Mouse (Mus musculus): ENCODE measurements around the gene Pgp. TPM values are rescaled to one million over a fixed set of nuclear protein-coding genes. Genes with fewer than 3 reads are reported as not detected.

Pgp gene
- total RNA-seq (2023): 13.1 TPM

DNA sequence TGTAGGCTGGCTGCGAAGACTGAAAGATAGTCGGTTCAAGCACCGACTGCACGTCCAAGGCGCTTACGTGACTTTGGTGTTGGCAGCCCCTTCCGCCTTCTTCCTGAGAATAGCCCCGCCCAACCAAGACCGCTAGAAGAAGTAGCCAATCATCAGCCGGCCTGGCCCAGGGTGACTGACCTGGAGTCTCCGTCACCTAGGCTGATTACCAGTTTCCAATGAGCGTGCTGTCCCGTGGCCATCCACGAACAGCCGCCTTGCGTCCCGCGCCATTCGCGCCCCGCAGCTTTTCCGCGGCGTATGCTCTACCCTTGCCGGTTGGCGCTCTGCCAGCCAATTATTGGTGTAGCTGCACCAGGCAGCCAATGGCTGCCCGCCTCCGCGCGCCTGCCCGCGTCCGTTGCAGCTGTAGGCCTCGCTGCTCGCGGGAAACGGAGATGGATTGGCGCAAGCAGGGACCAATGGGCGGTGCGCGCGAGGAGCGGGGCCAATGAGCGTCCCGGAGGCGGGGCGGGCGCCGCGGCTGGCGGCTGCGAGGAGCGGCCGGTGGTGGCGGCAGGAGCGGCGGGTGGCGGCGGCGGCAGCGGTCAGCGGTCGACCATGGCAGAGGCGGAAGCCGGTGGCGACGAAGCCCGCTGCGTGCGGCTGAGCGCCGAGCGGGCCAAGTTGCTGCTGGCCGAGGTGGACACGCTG is at the start of gene Pgp, which contains the start of gene E4f1:
Pgp (plus strand) TSS at position 483 of the 693 bp plus-strand sequence.
E4f1 (minus strand) TSS at position 404 of the 693 bp plus-strand sequence.

DNA sequence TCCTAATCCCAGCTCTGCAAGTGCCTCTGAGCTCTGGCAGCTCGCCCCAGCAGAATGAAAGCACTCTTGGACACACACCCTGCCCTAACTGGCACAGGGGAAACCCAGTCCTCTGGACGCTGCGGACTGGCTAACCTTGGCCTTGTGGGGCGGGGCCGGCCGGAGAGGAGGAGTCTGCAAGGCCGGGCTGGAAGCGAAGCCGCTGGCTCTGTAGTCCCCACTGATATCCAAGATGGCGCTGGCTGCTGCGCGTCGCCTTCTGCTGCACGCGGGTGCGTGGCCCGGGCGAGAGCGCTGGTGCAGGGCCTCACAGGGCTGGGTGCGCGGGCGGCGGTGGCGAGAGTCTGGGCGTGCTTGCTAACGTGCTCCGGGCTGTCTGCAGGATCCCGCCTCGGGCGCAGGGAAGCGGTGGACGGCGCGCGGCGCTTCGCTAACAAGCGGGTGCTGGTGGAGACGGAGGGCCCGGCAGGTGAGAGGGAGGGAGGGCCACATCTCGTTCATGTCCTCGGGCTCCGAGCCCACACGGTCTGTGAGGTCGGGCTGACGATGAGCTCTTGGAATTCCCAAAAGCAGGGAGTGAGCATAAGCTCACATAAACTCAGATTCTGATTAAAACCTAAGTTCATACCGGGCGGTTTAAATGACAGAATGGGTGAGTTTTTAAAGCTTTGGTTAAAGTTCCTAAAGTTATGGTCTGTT is 43.6 kb upstream of the Pgp start, which contains the start of gene Eci1:
Eci1 (plus strand) TSS at position 171 of the 699 bp plus-strand sequence.

DNA sequence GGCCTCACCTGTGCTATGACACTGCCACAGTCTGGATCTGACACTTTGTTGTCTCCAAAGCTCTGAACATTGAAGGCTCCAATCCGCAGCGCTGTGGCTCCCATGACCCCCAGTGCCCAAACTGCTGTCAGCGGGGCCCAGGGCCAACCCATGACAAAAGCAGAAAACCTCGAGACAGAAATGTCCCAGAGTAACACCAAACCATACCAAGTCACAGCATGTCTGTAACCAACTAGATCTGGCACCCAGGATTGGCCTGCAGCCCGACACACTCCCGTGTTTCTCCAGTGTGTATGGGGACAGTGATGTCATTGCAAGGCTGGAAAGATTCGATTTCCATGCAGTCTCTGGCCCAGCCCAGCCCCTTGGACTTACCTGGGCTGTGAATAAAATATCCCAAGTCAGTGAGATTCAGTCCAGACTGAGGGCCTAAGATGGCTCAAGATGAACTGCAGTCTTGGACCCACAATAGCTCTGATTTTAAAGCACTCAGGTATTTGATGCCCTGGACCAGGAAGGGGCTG is 27.5 kb upstream of the Pgp start, which contains the start of gene Dnase1l2:
Dnase1l2 (minus strand) TSS at position 474 of the 524 bp plus-strand sequence.

DNA sequence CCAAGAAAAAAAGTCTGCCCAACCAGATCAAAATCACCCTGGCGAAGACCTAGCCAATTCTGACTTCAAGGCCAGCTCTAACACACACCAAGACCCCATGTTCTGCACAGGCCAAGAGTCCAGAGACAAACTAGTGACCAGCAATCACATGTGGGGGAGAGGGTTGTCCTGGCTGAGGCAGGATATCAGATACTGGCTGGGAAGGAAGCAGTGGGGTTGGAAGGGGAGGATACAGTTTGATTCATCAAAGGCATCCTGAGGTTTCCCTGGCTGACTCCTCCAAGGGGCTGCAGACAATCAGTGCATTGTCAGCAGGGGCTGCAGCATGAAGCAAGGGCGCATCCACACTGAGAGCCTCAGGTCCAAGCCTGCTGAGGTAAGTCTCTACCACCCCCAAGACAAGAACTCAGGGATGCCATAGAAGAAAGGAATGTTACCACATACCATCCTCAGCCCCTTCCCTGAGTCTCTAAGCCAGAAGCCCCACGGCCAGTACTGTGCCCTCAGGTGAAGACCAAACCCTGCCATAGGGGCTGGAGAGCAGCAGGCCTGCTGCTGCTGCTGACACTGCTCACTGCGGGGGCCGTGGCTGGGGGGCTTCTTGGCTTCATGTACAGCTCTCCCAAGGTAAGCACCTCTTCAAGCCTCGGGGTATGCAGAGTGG is 3.6 kb downstream of the Pgp start, which contains the start of gene Bricd5:
Bricd5 (plus strand) TSS at position 273 of the 664 bp plus-strand sequence.

DNA sequence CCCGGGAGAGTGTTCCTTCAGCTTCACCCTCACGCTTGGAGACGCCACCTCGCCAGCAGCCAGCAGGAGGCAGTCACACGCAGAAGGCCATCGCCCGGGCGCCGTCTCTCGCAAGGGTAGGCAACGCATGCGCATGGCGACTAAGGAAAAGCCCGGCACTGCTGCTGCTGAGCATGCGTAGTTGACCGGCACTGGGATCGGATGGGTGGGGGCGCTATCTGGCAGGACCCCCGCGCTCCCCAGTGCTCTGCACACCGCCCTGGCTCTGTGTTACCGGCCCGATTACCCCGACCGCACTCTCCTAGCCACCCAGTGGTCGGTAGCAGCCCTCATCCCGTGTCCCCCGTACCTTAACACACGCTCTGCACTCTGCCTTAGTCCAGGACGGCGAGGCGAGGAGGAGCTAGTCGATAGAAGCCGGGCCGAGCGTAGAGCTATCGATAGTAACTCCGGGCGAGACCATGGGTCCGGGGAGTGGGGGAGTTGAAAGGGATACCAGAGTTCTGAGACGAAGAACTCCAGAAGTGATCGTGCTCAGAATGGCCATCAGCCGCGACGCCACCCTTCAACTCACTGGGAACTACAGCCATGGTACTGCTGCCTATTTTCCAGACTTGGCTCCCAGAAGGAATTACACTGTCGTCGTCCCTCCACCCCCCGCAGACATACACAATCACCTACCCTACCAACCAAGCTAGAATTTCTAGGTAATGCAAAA is 8.6 kb downstream of the Pgp start, which contains the start of gene Mlst8:
Mlst8 (minus strand) TSS at position 416 of the 718 bp plus-strand sequence.

DNA sequence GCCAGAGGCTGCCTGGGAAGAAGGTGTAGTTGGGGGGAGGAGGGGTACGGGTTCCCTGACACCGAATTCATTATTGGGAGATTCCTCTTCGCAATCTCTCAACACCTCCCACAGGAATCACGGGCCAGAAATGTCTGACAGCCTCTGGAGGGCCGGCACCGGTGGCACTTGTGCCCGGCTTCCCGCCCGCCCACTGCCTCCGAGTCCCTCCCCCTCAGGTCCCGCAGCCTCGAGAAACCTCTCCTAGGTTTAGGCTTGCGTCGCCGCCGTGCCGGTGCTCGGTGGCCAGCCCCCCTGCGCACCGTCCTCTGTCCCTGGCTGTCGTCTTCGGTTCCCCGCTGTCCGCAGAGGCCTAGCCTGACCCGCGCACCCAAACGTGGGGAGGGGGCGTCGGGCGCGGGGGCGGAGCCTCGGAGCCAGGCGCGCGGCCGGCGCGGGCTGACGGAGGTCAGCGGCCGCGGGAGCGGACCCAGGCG is 18.0 kb downstream of the Pgp start, which contains the start of gene Caskin1:
Caskin1 (plus strand) TSS at position 416 of the 476 bp plus-strand sequence.

Other genes with a start within 250 kb of the Pgp start
- 4.6 TPM for gene Tedc2, start 249.5 kb upstream of the Pgp start, total RNA-seq (2023)
- 3.2 TPM for gene Ccnf, start 218.9 kb upstream of the Pgp start, total RNA-seq (2023)
- not detected for gene Abca17, start 119.3 kb upstream of the Pgp start, total RNA-seq (2023)
- 43.5 TPM for gene Abca3, start 118.4 kb upstream of the Pgp start, total RNA-seq (2023)
- gene Rnps1, start 55.8 kb upstream of the Pgp start, total RNA-seq (2023): 178 TPM
- 16.9 TPM for gene Eci1, start 43.8 kb upstream of the Pgp start, total RNA-seq (2023)
- gene Dnase1l2, start 27.3 kb upstream of the Pgp start, total RNA-seq (2023): 5.4 TPM
- 80.5 TPM for gene E4f1, start 79 bp upstream of the Pgp start, total RNA-seq (2023)
- 0.89 TPM for gene Bricd5, start 3.5 kb downstream of the Pgp start, total RNA-seq (2023)
- 23.8 TPM for gene Mlst8, start 8.7 kb downstream of the Pgp start, total RNA-seq (2023)
- gene Caskin1, start 18.2 kb downstream of the Pgp start, total RNA-seq (2023): not detected
- 179 TPM for gene Traf7, start 57.5 kb downstream of the Pgp start, total RNA-seq (2023)
- 1.5 TPM for gene Rab26, start 63.8 kb downstream of the Pgp start, total RNA-seq (2023)
- 107 TPM for gene Pkd1, start 79.4 kb downstream of the Pgp start, total RNA-seq (2023)
- 62.2 TPM for gene Tsc2, start 162.2 kb downstream of the Pgp start, total RNA-seq (2023)
- gene Nthl1, start 162.3 kb downstream of the Pgp start, total RNA-seq (2023): 4.5 TPM
- 0.74 TPM for gene Slc9a3r2, start 179.9 kb downstream of the Pgp start, total RNA-seq (2023)
- not detected for gene Npw, start 188.1 kb downstream of the Pgp start, total RNA-seq (2023)
- 65.9 TPM for gene Zfp598, start 199.3 kb downstream of the Pgp start, total RNA-seq (2023)
- not detected for gene Syngr3, start 219.6 kb downstream of the Pgp start, total RNA-seq (2023)
- 19.5 TPM for gene Gfer, start 225.8 kb downstream of the Pgp start, total RNA-seq (2023)
- gene Noxo1, start 225.8 kb downstream of the Pgp start, total RNA-seq (2023): 3.9 TPM
- gene Tbl3, start 237.3 kb downstream of the Pgp start, total RNA-seq (2023): 24.9 TPM
- gene Rnf151, start 247.7 kb downstream of the Pgp start, total RNA-seq (2023): not detected
- gene Rps2, start 247.7 kb downstream of the Pgp start, total RNA-seq (2023): 1,499 TPM